Mouse (Mus musculus) thymus, postnatal 25 days (tissue): ENCODE measurements around the gene Anxa4.

Experiments used
- DNase-seq: peaks from one replicate; pipeline ENCODE4 v3.0.0; 2022

Anxa4 gene

DNA sequence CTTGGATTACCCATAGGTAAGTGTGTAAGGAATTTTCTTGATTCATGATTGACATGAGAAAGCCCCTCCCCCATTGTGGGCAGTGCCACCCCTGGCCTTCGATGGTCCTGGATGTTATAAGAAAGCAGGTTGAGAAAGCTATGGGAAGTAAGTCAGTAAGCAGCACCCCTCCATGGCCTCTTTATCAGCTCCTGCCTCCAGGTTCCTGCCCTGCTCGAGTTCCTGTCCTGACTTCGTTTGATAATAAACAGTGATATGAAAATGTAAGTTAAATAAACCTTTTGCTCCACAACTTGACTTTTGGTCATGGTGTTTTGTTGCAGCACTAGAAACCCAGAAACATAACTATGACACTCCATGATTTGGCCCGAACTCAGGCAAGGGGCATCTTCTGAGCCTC lies 43.6 kb downstream of the Anxa4 start:
- no peak for DNase-seq

DNA sequence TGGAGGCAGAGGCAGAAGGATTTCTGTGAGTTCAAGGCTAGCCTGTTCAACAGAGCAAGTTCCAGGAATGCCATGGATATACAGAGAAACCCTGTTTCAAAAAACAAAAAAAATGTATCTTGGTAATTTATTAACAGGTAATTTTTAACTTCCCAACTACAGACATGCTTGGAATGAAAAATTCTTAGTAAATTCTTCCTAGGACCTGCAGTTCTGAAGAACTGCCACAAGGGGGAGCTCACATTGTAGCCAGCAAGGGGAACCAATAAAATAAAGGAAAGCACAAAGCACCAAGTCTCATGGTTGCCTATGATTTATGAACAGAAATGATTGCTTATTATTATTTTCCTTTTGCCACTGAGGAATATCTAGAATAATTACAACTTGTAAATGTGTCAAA lies 46.2 kb downstream of the Anxa4 start:
- DNase-seq, result peak; percentile 43

DNA sequence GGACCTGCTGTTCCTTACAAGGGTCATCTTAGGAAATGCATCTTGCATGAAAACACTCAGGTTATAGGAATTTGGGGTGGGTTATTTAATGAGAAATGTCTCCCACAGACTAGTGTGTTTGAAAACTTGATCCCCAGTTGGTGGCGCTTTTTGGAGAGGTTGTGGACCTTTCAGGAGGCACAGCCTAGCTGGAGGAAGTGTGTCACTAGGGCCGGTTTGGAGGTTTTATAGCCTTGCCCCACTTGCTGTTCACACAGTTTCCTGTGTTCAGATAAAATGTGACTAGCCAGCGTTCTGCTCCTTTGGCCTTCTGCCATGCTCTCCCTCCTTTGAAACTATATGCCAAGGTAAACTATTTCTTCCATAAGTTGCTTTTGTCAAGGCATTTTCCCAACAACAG lies 52.7 kb downstream of the Anxa4 start:
- no peak for DNase-seq

DNA sequence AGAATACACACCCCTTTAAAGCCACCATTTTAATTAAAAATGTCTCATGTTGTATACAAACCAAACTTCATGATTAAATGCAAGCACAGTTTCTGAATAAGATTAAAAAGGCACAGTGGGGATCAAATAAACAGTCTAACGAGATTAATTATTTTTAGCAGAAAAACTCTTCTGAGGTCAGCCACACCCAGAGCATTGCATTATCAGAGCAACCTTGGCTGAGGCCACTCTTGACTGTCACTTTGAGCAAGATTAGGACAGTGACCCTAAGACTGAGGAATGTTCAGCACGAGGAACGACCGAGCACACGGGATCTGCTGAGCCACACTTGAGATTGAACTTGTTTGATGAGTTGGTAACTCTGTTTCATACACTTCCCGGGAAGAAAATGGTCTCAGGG lies 56.6 kb downstream of the Anxa4 start:
- no peak for DNase-seq

DNA sequence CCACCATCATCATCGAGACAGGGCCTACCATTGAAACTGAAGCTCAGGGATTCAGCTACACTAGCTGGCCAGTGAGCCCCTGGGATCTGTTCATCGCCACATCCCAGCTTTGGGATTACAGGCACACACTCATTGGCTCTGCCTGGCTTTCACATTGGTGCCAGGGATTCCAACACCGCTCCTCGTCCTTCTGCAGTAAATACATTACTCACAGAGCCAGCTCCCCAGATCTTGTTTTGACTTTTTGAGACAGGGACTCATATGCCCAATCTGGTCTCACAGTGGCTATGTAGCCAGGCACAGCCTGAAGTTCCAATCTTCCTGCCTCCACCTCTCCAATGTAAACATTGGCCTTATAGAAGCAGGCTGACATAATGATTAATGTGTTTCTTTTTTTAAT lies 57.1 kb downstream of the Anxa4 start:
- DNase-seq, result no peak

DNA sequence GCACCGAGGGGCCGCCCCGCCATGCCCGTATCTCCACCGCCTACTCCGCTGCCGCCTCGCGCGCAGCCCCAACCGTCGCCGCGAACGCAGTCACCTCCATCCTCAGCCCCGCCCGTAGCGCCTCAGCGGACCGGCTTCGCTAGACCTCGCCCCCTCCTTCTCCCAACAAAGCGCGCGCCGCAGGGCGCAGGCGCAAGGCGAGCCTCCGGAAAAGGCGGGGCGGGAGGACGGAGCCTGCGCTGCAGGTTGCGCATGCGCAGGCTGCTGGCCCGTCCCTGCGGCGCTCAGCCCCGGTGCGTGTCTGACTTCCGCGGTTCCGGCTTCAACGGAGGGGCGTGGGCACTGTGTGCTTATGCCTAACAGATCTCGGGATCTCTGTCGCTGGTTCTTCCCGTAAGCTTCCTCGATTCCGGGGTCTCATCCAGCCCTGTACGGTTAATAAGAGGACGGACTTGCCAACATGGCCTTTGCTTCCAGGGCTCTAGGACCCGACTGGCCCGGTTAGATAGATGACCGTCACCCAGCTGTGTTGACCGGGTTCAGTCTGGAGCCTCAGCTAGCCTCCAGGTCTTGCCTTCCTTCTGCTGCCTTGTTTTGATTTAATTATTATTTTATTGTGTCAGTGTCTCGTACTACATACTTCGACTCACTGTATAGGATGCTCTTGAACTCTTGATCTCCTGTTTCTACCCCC lies 60.1 kb downstream of the Anxa4 start, which contains the start of gene Gmcl1:
TSS of gene Gmcl1 (minus strand) at position 201 of the 694 bp plus-strand sequence.
- DNase-seq, result peak; percentile 97

DNA sequence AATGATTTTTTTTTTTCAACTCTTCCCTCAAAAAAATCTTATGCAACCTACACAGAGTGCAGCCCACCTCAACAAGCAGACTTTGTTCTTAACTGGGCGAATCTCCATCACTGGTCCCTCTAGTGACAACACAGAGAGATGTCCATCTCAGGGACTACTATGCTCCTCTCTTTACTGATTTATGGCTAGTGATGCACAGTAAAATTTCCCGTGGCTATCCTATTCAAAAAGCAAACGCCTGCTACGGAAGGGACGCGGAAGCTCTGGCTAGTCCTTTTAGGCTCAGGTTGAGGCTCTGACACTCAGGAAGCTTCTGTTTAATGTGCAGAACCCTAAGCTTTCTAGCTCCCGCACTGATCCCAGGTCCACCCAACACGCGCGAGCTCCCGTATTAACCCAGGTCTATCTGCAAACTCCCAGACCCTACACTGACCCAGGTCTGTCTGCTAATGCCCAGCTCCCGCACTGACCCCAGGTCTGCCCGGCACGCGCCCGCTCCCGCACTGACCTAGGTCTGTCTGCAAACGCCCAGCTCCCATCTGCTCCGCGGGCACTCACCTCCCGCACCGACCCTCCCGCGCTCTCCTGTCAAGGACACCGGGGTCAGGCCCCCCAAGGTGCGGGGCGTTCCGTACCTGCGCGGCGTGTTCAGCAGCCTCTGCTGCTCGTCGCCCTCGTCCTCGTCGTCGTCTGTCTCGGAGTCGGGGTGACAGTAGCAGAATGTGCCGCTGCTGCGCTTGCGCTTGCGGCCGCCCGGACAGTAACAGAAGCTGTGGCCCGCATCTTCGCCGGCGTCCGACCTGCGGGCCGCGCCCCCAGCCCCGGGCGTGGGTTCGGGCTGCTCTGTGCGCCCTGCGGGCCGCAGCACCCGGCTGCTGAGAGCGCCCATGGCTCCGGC lies 60.9 kb downstream of the Anxa4 start:
- no peak for DNase-seq

DNA sequence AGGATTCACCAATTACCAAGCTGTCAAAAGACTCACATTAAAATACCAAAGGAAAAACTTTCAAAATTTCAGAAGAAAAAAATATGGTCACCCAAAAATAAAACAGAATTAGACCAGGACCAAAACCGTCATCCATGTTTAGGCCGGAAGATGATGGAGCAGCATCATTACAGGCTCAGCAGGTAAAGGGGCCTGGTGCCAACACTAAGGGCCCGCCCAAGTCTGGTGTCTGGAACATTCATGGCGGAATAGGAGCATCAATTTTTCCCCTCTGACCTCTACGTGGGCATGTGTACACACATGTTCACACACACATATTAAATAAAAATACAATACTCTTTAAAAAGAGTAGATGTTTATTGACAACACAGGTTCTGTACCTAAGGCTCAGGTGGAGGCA lies 64.7 kb downstream of the Anxa4 start:
- no peak for DNase-seq

DNA sequence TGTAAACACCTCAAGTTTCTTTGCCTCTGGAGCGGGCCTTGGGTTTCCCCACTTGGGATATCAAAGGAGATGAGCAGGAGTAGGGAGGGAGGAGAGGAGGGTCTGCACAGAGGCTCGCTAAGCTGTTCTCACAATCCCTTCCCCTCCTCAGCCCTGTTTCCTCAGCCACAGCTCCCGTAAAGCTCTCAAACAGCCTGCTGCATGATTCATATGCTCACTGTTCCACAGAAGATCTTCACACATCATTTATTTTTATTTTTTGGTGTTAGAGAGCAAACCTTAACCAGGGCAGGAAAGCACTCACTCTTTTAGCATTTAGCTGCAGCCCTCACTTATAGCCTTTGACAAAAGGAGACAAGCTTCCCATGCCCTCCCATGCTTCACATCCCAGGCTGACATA lies 71.4 kb downstream of the Anxa4 start:
- DNase-seq, result no peak

DNA sequence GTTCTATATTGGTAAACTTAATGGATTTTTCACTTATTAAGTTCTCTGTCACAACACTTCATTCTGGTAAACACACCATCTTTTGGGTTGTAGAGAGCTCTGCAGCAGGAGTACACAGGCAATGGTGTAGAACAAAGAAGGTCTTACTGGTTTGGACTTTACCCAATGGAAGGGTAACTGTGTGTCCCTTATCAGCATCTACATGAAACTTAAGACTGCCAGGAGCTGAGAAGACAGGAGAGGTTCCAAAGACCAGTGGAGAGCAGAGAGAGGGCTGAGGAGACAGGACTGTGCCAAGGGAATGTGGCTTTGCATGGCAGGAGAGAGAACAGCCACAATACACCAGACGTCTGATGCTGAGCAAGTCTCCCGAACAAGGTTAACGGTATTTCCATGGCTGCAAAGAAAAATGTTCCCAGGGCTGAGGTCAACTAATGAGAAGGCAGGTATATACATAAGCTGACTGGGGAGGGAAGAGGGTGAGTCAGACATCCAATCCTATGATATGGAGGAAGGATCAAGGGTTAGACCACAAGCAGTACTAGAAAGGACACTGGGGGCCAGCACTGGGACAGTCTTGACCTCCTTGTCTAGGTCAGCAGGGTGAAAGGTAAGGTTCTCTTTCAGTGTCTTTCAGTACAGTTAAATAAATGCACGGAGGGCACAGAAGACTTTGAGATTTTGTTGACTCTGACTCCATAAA lies 85.2 kb downstream of the Anxa4 start:
- DNase-seq, result no peak

DNA sequence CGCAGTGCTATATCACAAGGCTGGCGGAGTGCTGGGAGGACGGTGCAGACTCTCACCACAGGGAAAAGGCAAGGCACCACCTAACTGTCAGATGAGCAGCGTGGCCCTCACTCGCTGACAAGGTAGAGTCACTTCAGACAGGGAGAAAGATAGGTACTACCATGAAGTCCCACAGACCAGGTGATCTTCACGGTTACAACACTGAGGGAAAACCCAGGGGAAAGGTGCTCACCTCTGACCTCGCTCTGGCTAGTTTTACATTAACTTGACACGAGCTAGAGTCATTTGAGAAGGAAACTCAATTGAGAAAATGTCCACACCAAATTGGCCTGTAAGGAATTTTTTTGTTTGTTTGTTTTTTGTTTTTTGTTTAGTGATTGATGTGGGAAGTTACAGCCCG lies 90.8 kb downstream of the Anxa4 start:
- no peak for DNase-seq

DNA sequence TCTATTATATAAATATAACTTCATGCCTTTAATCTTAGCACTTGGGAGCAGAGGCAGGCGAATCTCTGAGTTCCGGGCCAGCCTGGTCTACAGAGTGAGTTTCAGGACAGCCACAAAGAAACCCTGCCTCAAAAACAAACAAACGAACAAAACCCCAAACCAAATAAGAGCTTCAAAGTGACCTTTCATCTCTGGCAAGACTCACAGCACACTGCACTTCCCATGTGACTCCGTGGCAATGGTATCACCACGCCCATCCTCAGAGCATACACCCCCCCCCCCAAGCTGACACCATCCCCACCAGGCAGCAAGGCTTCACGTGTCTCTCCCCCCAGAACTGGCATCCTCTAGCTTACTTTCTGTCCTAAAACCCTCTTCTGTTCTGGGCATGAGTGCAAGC lies 95.5 kb downstream of the Anxa4 start:
- DNase-seq, result no peak

DNA sequence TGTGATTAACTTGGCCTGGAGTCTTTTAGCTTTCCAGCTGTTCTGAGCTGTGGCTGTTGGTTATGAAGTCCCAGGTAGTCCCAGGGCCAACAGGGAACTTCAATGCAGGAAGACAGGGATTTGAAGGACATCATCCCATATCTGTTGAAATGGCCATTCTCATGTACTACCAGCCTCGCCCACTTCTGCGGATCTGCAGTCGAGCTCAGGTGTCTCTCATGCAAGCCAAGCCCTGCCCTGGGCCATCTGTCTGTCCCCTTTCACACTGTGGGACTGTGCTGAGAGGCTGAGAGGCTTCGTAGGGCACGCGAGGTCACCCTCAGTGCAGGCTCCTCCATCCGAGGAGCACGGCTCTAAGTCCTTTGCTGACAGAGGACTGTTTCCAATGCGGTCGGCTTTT lies 97.2 kb downstream of the Anxa4 start:
- no peak for DNase-seq

DNA sequence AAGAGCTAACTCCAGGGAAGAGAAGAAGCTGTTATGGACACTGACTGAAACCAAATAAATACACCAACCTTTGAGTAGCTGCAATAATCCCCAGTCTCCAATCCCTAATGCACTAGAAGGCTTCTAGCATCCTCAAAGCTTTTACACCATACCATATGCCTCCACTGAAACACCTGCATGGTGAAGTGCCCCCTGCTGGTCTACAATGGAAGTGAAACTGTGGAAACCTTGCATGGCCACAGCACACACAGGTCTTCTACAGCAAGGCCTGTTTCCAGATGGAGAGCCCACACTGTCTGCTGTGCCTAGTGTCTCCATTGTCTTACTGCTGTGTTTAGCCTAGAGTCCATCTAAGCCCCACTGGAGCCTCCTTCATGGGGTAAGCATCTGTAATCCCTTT lies 98.9 kb downstream of the Anxa4 start:
- DNase-seq, result peak; percentile 72

DNA sequence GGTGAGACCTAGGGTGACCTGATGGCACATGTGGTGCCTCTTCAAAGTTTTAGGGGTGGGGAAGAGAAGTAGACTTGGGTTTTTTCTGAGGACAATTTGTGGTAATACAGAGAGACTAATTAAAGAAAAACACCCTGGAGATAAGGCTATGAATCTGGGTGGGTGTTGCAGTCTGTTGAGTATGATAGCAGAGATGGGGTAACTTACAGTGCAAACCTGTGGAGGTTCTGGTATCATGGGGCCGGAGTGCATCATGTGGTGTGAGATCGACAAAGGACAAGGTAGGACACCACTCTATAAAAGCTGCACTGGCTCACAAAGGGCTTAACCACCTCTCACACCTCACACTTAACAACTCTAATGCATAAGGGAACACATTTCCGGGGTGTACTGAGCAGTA lies 103.7 kb downstream of the Anxa4 start:
- no peak for DNase-seq

DNA sequence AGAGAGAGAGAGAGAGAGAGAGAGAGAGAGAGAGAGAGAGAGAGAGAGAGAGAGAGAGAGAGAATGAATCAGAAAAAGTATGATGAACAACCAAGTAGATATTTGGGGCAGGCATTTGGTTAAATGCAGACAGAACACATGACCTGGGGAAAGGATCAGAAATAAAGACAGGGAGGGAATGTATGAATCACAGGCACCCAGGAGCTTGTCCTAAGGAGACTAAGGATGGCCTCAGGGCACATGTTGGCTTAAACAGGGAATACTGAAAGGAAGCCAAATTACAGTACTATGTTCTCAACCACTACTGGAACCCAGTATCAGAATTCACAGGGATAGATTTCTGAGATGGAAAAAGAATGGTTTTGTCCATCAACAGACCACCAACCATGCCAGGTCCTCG lies 106.4 kb downstream of the Anxa4 start:
- DNase-seq, result no peak
